Mouse (Mus musculus) thymus, postnatal 0 days (tissue): ENCODE results near the gene Tango6. TPM values are rescaled to one million over a fixed set of nuclear protein-coding genes. Genes with fewer than 3 reads are reported as not detected.
A peak's percentile ranks its signal among the peaks of the same experiment; 100 is the strongest.

Experiments
- DNase-seq: peaks from one replicate; pipeline ENCODE4 v3.0.0-alpha.2; 2015; ENCODE audit warnings: low spot score
- polyA plus RNA-seq: library from polyadenylated mRNA; unstranded; fragments of >200 nt; fragmentation: Nextera tagmentation; extraction: Ambion mirVana; gene quantifications from 2 replicates; pipeline ENCODE4 v1.2.1, GENCODE M21; 2015

The Tango6 gene
- polyA plus RNA-seq, 1 experiment from 2014 or later, result 5.5 TPM

DNA sequence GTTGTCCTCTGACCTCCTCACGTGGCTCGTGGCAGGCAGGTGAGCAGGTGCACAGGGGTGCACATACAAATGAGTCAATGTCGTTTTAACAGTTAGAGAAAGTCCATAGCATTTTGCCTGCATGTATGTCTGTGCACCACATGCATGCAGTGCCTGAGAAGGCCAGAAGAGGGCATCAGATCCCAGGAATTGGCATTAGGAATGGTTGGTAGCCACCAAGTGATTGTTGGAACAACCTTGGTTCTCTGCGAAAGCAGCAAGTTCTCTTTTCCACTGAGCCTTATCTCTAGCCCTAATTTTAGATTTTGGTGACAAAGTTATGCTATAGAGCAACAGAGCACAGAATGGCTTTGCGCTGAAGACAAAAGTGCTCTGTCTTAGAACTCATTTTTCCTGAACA lies 16.7 kb downstream of the Tango6 start:
- DNase-seq, result peak; percentile 49

DNA sequence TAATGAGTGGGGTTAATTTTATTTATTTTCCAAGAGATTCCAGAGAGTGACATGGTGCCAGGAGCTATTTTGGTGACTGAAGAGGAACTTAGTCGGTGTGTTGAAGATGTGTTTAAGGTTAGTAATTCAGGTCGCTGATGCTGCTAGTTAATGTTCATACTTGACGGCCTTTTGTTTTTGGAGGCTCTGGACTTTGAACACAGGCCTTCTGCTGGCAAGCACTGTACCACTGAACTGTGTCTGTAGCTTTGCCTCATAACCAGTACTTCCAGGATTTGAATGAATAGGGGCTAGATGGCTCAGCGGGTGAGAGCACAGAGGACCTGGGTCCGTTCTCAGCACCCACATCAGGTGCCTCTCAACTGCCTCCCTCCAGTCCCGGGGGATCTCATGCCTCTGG lies 17.3 kb downstream of the Tango6 start:
- DNase-seq, result no peak

DNA sequence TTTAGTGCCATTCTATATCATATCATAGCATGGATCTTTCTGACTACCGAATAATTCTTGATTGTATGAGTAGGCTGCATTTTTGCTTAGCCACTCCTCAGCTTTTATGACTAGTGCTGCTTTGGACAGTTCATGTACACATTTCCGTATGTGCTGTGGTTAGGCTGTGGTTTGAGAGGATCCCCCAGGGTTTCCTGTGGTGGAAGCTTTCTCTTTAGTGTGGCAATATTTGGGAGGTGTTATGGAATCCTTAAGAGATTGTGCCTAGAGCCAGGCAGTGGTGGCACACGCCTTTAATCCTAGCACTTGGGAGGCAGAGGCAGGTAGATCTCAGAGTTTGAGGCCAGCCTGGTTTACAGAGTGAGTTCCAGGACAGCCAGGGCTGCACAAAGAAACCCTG lies 18.5 kb downstream of the Tango6 start:
- no peak for DNase-seq

DNA sequence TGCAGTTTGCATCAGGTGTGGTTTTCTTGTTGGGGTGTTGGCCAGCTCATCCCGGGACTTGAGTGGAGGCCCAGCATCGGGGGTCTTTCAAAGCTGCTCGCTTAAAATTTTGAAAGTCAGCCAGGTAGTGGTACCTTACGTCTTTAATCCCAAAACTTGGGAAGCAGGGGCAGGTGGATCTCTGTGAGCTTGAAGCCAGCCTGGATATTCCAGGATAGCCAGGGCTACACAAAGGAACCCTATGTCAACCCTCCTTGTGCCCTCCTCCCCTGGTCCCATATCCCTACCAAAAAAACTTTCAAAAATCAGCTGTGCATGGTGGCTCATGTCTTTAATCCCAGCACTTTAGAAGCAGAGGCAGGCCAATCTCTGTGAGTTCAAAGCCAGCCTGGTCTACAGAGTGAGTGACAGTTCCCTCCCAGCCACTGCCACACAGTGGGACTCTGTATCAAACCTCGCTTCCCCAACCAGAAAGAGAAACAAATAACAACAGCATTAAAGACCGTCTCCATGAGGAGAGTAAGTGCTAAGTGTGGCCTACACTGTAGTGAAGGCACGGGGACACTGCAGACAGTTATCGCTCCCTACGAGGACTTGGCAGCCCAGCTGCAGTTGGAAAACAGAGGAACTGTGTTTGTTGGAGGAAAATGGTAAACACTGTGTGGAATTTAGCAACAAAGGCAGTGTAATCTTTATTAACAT lies 21.5 kb downstream of the Tango6 start:
- DNase-seq, result no peak

DNA sequence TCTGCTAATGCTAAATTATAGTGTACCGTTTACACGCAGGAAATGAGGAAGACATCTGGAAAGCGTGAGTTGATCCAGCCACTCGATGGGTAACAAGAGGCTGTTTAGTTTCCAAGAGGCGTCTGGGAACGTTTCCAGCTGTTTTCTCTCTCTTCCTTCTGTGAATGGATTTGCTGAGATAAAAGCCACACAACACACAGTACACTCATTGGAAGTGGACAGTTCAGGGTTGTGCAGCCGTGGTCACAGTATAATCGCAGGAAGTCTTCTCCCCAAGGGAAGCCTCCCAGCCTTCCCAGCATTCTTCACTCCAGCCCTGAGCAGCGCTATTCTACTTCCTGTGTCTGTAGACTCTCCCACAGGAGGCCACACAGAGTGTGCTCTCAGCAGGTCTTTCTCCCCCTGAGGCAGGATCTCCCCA lies 22.0 kb downstream of the Tango6 start:
- no peak for DNase-seq

DNA sequence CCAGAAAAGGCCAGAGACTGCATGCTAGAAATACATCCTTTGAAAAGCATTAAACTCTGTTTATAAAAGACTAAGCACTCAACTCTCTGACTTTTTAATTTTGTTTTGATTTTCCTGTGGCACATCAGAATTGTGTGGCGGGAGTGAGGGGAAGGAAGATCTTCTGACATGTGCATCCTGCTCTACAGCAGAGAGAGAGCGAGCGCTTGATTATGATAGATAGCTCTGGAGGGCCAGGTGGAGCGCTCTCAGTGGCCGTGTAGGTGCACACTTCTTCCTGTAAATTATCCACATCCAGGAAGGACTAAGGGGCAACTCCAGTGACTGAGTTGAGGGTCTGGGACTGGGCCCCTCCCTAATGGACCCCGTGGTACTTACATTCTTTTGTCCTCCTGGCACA lies 23.3 kb downstream of the Tango6 start:
- no peak for DNase-seq

DNA sequence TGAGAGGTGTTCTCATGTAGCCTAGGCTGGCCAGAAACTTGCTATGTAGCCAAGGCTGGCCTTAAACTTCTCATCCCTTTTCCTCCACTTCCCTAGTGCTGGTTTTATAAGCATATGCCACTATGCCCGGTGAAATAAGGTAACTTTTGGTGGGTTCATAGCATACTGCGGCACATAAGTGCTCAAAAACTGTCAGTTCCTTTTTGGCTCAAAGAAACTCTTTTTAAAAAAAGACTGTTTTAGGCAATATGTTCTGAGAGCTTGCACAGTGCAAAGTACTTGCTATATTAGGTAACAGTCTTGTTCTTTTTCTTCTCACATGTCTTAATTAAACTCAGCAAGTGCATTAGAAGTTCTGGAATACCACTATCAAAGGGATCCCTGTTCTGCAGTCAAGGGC lies 27.1 kb downstream of the Tango6 start:
- no peak for DNase-seq

DNA sequence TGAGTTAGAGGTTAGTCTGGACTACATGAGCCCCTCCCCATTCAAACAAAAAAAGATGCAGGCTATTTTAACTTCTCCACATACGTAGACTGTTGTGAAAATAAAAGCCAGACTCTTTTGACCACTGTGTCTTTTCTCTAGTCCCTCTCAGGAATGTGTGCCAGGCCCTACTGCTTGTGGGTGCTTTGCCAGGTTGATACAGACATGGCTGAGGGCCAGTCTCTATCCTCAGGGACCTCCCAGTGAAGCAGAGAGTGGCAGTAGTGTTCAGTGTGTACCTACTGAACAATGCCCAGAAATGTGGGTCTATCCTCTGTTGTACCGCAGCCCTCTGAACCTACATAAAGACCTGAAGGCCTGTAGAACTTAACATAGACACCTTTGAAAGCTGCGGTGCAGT lies 29.6 kb downstream of the Tango6 start:
- DNase-seq, result no peak

DNA sequence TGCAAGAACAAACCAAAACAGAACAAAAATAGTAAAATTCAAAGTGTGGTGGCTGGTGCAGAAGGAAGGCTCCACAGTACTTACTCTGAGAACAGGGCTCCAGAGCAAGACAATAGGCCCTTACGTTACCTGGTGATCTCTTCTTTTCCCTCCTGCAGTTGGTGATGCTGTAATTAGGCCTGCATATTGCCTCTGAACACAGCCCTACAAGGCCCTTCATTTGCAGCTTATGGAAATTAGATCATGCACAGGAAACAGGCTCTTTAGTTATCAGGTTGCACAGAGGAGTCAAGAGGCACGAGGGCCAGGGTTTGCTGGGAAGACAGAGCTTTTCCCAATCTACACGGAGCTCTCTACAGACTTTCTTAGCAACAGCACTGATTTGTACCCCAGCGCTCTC lies 31.4 kb downstream of the Tango6 start:
- DNase-seq, result no peak

DNA sequence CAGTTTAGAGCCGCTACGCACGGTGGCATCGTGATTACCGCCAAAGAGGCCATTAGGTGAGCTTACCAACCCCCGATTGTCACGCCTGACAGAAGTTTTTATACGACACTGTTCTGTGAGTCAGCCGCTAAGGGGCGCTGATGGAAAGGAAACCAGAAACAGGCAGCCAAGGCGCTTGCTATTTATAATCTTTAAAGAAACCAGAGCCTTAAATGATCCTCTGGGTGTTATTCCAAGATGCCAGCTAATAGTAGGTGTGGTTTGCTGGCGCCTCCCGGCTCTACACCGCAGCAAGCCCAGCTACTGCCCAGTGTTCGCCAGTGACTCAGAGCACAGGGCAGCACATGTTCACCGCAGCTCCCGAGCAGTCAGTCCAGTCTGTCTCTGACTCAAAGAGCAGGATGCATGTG lies 35.2 kb downstream of the Tango6 start:
- DNase-seq, result peak; percentile 58

DNA sequence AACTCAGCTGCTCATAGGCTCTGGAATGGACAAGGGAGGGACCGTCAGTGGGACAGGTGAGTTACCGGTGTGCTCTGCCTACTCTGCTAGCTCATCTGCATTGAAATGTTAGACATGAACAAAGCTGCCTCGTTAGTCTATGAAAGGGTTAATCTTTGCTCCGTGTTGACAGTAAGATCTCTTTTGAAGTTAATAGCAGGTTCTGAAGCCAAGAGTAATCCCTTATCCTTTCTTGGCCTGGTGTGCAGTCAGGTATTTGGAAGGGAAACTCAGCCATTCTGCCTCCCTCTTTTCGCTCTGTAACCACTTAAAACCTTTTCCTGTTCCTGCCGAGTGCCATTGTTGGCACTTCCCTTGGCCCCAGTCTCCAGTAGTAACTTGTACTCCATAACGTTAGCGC lies 38.1 kb downstream of the Tango6 start:
- DNase-seq, result no peak

DNA sequence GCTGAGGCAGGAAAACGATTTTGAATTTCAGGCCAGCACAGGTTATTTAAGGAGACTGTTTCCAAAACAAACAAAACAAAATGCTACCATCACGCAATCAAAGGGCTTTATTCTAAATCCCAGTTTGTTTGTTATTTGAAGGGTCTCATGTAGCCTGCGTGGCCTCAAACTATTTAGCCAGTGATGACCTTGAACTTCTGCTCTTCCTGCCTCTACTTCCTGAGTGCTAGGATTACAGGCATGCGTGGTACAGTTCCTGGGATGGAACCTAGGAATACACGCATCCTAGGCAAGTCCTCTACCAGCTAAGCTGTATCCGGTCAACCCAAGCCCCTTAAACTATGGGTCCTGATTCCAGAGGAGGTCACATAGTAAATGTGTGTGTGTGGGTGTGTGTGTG lies 39.6 kb downstream of the Tango6 start:
- DNase-seq, result no peak

DNA sequence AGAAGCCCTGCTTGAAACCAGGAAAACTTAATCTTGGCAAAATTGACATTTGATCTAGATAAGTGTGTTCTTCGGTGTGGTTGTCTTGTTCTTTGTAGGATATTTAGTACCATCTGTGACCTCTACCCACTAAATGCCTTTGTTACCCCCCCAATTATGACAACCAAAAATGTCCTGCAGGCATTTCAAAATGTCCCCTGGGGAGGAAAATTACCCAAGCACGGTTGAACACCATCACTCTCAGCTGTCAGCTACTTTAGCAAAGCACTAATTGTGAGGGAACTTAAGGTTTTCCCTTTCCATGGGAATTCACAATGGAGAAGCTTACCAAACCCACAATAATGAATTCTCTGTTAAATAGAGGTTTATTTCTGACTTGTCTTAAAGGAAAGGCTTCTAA lies 41.1 kb downstream of the Tango6 start:
- DNase-seq, result no peak

DNA sequence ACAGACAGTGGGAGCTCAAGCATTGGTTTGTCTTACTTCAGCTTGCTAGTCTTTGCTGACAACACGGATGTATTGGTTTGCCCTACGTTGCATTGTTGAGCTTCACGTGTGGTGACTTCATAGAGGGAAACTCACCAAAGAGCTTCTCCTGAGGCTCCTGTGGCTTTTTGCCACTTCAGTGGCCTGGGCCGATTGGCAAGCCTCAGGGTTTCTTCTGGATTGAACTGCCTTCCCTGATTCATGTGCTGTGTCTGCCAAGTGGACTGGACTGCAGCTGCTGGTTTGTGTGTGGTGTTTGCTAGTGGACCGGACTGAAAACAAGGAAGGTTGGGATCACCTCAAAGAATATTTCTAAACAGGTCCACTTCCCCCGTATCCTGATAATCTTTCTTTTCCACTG lies 43.7 kb downstream of the Tango6 start:
- DNase-seq, result no peak

DNA sequence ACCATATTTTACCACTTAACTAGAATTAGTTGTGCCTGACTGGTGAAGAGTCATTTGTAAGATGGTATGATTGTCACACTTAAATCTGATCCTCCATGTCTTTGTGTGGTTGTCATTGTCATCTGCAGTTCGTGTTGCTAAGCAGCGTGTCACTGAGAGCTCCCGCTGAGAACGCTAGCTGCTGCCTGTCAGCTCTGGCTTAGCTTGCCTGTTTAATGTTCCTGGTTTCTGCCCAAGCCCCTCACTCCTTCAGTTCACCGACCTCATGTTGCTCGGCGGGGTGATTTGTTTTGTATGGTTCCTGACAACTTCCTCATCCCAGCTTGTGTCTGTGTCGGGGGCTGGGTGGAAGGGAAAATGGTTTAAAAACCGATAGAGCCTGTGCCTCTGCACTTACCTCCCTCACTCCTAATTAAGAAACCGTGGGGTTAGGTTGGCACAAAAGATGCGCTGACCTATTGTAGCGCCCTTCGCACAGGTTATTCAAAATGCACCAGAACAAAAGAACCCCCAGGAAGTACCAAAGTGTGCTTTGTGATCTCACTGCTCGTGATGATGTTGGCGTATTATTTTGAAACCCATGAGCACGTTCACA lies 44.5 kb downstream of the Tango6 start:
- DNase-seq, result no peak

DNA sequence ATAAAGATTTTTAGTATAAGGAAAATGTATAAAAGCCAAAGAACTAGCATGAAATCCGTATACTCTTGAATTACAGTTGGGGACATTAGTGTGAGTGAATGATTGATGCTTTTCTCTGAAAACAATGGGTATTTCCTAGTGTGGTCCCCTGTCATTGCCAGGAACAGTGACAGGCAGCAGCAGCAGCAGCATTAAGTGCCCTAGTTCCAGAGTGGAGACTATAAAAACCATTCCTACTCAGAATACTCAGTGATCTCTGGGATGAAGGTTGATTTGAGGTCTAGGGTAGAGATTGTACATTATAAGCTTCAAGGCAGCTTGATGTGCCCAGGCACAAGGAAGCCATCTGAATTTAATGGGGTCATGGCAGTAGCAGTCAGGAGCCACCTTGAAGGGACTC lies 45.0 kb downstream of the Tango6 start:
- DNase-seq, result no peak

DNA sequence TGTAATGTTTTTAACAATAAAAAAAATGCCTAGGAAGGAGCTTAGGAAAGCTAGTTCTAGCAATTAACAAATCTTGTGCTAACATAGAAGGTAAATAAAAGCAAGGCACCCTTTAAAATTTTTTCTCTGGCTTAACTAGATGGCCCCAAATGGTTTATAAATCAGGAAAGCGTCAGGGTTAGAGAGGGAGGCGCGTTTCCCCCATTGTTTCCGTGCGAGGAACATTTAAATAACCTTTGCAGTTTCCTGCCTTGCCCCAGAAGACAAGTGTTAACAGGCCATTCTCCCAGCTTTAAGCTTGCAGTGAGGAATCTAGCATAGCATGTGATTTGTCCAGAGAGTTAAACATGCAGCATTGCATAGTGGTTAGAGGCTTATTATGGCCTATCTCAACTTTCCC lies 50.1 kb downstream of the Tango6 start:
- no peak for DNase-seq

DNA sequence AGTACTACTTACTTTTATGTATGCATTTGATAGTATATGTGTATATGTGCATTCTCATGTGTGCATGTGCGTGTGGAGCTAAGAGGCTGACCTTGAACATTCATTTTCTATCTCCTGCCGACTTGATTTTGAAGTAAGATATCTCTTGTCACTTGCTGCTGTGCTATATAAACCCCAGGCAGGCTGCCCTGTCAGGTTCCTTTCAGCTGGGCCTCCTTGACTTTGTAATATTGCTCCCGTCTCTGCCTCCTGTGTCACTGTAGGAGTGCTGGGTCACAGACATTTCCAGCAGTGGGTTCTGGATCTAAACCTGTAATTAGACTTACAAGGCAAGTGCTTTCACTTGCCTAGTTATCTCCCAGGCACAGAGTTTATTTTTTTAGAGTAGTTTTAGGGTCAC lies 50.8 kb downstream of the Tango6 start:
- no peak for DNase-seq

DNA sequence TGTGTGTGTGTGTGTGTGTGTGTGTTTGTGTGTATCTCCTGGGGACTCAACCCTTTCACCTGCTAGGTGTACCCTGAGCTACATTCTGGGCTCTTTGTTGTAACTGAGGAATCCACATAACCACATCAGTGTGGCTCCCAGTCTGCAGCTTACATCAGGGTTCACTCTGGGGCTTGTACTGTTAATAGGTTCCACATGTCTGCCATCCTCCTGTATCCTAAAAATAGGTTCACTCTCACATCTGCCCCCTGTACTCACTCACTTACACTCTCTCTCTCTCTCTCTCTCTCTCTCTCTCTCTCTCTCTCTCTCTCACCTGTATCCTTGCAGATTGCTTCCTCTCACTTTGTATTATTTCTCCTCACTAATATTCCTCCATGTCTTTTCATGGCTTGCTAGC lies 51.4 kb downstream of the Tango6 start:
- no peak for DNase-seq

DNA sequence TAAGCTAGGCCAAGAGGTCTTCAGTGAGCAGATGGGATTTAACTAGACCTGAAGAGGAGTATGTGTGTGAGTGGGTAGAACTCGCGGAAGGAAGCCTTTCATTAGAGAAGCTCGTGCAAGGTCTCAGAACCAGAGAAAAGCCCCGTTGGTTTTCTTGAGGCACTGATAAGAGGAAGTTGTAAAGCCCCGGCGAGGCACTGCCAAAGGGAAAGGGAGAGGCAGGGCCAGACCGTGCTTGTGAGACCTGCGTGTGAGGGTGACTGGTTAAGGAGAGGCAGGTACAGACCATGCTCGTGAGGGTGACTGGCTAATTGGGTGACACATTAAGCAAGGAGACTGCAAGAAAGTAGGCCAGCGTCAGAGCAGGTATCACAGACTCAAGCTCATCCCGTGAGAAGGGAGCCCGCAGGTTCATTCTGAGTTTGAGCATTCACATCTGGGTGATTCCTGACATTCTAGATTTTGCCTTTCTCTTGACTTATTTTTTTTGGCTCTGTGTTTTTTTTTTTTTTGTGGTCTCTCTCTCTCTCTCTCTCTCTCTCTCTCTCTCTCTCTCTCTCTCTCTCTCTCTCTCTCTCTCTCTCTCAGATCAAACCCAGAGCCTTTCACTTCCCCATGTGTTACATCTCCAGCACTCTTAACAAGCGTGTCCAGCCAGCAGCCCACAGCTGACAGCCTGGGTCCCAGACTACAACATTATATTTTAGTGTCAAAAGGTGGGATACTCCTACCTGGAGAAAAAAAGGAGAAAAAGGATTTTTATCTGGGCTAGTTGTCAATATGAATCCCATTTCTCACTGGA lies 54.2 kb downstream of the Tango6 start:
- DNase-seq, result no peak

DNA sequence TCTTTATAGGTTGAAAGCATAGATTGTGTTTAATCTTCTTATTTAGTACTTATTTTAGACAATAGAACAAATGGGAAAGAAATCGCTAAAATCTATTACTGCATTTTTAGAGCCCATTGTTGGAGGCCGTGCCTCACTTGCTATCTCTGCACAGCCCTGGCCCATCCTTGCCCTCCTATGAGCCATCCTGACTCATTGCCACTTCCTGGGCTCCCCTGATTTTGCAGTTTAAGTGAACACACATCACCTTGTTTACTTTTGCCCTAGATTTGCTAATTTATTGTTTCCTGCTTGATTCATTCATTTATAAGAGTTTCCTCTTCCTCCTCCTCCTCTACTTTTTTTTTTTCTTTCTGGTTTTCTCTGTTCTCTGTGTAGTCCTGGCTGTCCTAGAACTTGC lies 55.0 kb downstream of the Tango6 start:
- DNase-seq, result no peak

DNA sequence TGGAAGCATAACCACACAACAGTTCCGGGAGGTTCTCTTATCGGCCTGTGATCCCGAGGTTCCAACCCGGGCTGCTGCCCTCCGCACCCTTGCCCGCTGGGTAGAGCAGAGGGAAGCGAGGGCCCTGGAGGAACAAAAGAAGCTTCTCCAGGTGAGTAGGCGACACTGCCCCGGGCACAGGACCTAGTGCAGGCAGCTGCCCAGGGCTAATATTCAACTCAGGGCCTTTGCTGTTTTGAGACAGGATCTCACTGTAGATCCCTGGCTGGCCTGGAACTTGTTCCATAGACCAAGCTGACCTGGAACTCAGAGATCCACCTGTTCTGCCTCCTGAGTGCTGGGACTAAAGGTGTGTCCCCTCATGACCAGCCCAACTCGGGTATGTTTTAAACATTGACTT lies 59.5 kb downstream of the Tango6 start:
- DNase-seq, result no peak

DNA sequence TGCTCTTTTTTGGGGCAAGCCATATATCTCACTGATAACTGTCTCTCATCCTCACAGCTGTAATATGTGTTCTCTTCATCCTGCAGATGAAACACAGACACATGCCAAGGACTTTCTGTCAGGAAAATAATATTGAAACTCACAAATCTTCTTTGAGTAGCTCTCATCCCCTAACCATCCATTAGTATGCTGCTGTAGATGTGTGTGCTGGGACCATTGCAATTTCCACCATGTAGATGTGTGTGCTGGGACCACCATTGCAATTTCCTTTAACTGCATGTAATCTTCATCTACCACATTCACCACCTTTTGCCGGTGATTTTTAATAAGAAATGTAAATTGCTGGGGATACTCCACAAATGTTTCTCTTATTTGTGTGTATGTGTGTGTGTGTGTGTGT lies 60.5 kb downstream of the Tango6 start:
- DNase-seq, result no peak
